Mouse (Mus musculus): ENCODE measurements around the gene Emp3.
A peak's percentile ranks its signal among the peaks of the same experiment; 100 is the strongest.
"Not testable (repeated sequence)": the region's sequence is repeated elsewhere in the genome, so short reads cannot be mapped to it uniquely, and the experiment has no call there.

Gene Emp3

GRCm38 (mm10) chr7:45921242-45921621 is at the start of gene Emp3:
Emp3 (minus strand) TSS chr7:45921404.
- DNase-seq (ENCODE audit: low spot score in 2 of 2) = no peak

- no peak for DNase-seq (ENCODE audit: low spot score in 2 of 2)
These were observed 35.4 kb upstream of the Emp3 start for GRCm38 (mm10) chr7:45956611-45957010.

- peak in 1 of 2 experiments; percentile 40 for DNase-seq (ENCODE audit: low spot score in 2 of 2)
These were observed 27.9 kb upstream of the Emp3 start for GRCm38 (mm10) chr7:45949061-45949460.

- DNase-seq (ENCODE audit: low spot score in 2 of 2) = not testable (repeated sequence)
These were observed 22.1 kb upstream of the Emp3 start for GRCm38 (mm10) chr7:45943280-45943679.

GRCm38 (mm10) chr7:45941986-45942385 is 20.8 kb upstream of the Emp3 start:
- no peak for DNase-seq (ENCODE audit: low spot score in 2 of 2)

GRCm38 (mm10) chr7:45939836-45940235 is 18.6 kb upstream of the Emp3 start:
- no peak for DNase-seq (ENCODE audit: low spot score in 2 of 2)

GRCm38 (mm10) chr7:45935114-45935513 is 13.9 kb upstream of the Emp3 start:
- DNase-seq (ENCODE audit: low spot score in 2 of 2) = peak in 1 of 2 experiments; percentile 57

- DNase-seq (ENCODE audit: low spot score in 2 of 2) = not testable (repeated sequence)
These were observed 12.6 kb upstream of the Emp3 start for GRCm38 (mm10) chr7:45933766-45934165.

- no peak for DNase-seq (ENCODE audit: low spot score in 2 of 2)
These were observed 8.5 kb upstream of the Emp3 start for GRCm38 (mm10) chr7:45929688-45930087.

GRCm38 (mm10) chr7:45928626-45929295 is 7.6 kb upstream of the Emp3 start:
- no peak for DNase-seq (ENCODE audit: low spot score in 2 of 2)

- no peak for DNase-seq (ENCODE audit: low spot score in 2 of 2)
These were observed 3.2 kb upstream of the Emp3 start for GRCm38 (mm10) chr7:45924429-45924816.

- DNase-seq (ENCODE audit: low spot score in 2 of 2) = peak; percentile 66 to 68
These were observed 2.7 kb upstream of the Emp3 start, which contains the start of gene Ccdc114 for GRCm38 (mm10) chr7:45923762-45924428. Ccdc114 (plus strand) TSS chr7:45924072.

GRCm38 (mm10) chr7:45922928-45923761 is 1.9 kb upstream of the Emp3 start:
- DNase-seq (ENCODE audit: low spot score in 2 of 2) = peak; percentile 96

GRCm38 (mm10) chr7:45921950-45922600 is 871 bp upstream of the Emp3 start:
- DNase-seq (ENCODE audit: low spot score in 2 of 2) = no peak

GRCm38 (mm10) chr7:45920583-45921241 is 492 bp downstream of the Emp3 start:
- no peak for DNase-seq (ENCODE audit: low spot score in 2 of 2)

GRCm38 (mm10) chr7:45919761-45920160 is 1.4 kb downstream of the Emp3 start:
- DNase-seq (ENCODE audit: low spot score in 2 of 2) = no peak

- DNase-seq (ENCODE audit: low spot score in 2 of 2) = no peak
These were observed 2.0 kb downstream of the Emp3 start for GRCm38 (mm10) chr7:45919083-45919671.

GRCm38 (mm10) chr7:45917926-45918325 is 3.3 kb downstream of the Emp3 start:
- no peak for DNase-seq (ENCODE audit: low spot score in 2 of 2)

- no peak for DNase-seq (ENCODE audit: low spot score in 2 of 2)
These were observed 4.0 kb downstream of the Emp3 start for GRCm38 (mm10) chr7:45917004-45917704.
